Mouse (Mus musculus): ENCODE results near the gene Abhd17c. TPM values are rescaled to one million over a fixed set of nuclear protein-coding genes. Genes with fewer than 3 reads are reported as not detected.

The Abhd17c gene
- total and polyA plus RNA-seq, 3 experiments, result 33.5 to 55.7 TPM; not detected in 1

DNA sequence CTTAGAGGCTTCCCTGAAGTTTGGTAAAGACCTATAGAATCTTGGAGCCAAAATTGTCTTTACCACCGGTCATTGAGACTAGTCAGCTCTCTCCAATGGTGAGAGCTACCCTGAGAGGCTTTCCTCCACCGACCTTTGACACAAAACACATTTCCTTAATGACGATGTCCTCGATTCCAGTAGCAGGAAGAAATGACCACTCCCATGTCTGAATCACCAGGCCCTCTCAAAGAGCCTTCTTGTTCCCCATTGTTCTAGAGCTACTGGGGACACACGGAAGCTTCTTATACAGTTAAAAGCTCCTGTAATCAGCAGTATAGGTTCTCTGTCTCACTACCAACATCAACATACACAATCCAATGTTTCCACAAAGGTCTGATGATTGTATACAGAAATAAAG is 36.5 kb upstream of the Abhd17c start:
- Histone ChIP-seq H3K4me1 (ENCODE audit: control insufficient read depth in 1 of 2, insufficient read depth in 2 of 2, low read length in 2 of 2) (peaks cover 0 to 15% of the 10 kb centered on the region in 2 experiments; a peak in 2 of 4 replicates), H3K27me3 (ENCODE audit: control insufficient read depth in 1 of 2, insufficient read depth in 2 of 2, low read length in 2 of 2) (no peaks in the 10 kb centered on the region), H3K9ac (ENCODE audit: control insufficient read depth, low read depth, low read length, poor library complexity, severe bottlenecking) (no peak overlapping the region), H3K27ac (ENCODE audit: control insufficient read depth, low read depth, low read length) (no peak overlapping the region), H3K79me2 (ENCODE audit: control insufficient read depth, insufficient read depth, low read length, poor library complexity) (no peaks in the 10 kb centered on the region), H3K36me3 (ENCODE audit: control insufficient read depth in 1 of 2, insufficient read depth in 2 of 2, low read length in 2 of 2) (peaks cover 0 to 5% of the 10 kb centered on the region in 2 experiments; a peak in 2 of 4 replicates), H3K4me3 (ENCODE audit: control insufficient read depth in 1 of 2, insufficient read depth in 1 of 2, low read depth in 2 of 2, low read length in 2 of 2) (no peak overlapping the region), H3K9me3 (replicated peaks; ENCODE audit: insufficient read depth, low read length) (no peaks in the 10 kb centered on the region)
- DNase-seq (ENCODE audit: low read depth, low spot score), result no peak
- TF ChIP-seq TAL1 (IDR thresholded peaks at IDR 0.05; ENCODE audit: low read length) (no peak), EP300 (IDR thresholded peaks at IDR 0.05; ENCODE audit: low read depth in 1 of 2, low read length in 2 of 2) (no peak), RCOR1 (IDR thresholded peaks at IDR 0.05; ENCODE audit: low read depth, low read length) (no peak), POLR2A (IDR thresholded peaks at IDR 0.05; ENCODE audit: control insufficient read depth in 1 of 2, insufficient read depth in 1 of 2, low read depth in 1 of 2, low read length in 2 of 2, poor library complexity in 1 of 2) (no peak), UBTF (IDR thresholded peaks at IDR 0.05; ENCODE audit: borderline replicate concordance, insufficient read depth, low read depth, low read length) (no peak), MYB (IDR thresholded peaks at IDR 0.05; ENCODE audit: low read depth, low read length) (no peak)

DNA sequence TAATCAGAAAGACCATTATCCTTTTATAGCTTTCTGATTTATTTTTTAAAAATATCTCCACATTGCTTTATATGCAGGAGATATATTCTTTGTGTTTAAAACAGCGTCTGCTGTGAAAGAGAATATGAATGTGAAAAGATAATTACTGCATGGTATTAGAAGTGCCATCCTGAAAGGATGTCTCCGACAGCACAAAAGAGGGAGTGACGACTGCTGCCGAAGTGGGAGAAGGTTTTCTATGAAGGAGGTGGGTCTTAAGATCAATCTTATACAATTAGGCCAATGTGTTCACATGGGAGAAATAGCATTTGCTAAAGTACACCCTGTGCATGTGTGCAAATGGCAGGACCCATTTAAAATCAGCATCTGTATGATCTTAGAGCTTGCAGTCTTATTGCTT is 33.5 kb upstream of the Abhd17c start:
- H3K79me2 ChIP-seq (ENCODE audit: control insufficient read depth, insufficient read depth, low read length, poor library complexity), result no peaks in the 10 kb centered on the region
- no peak for TF ChIP-seq GATA1 (IDR thresholded peaks at IDR 0.05; ENCODE audit: low read depth, low read length)
- TF ChIP-seq NELFE (IDR thresholded peaks at IDR 0.05; ENCODE audit: low read depth, low read length), result no peak
- no peak for TF ChIP-seq ZMIZ1 (IDR thresholded peaks at IDR 0.05; ENCODE audit: low read depth, low read length)
- TF ChIP-seq MAX (IDR thresholded peaks at IDR 0.05; ENCODE audit: low read length), result no peak
- no peak for TF ChIP-seq TAL1 (IDR thresholded peaks at IDR 0.05; ENCODE audit: low read length)
- TF ChIP-seq RAD21 (IDR thresholded peaks at IDR 0.05; ENCODE audit: low read depth, low read length), result no peak
- TF ChIP-seq KAT2A (conservative IDR thresholded peaks at IDR 0.05; ENCODE audit: low read depth, low read length), result no peak
- no peak for TF ChIP-seq POLR2AphosphoS5 (IDR thresholded peaks at IDR 0.05; ENCODE audit: borderline replicate concordance, low read depth, low read length)
- no peak for TF ChIP-seq MEF2A (IDR thresholded peaks at IDR 0.05; ENCODE audit: extremely low read depth, insufficient replicate concordance, low read depth, low read length, poor library complexity, severe bottlenecking)
- TF ChIP-seq BHLHE40 (IDR thresholded peaks at IDR 0.05; ENCODE audit: borderline replicate concordance, low read depth, low read length), result no peak
- no peak for TF ChIP-seq CHD2 (IDR thresholded peaks at IDR 0.05; ENCODE audit: low read length)
- no peak for TF ChIP-seq UBTF (IDR thresholded peaks at IDR 0.05; ENCODE audit: borderline replicate concordance, insufficient read depth, low read depth, low read length)
- no peak for TF ChIP-seq MXI1 (IDR thresholded peaks at IDR 0.05; ENCODE audit: low read depth, low read length)
- H3K27ac ChIP-seq (ENCODE audit: control insufficient read depth, low read depth, low read length), result no peak overlapping the region
- H3K4me3 ChIP-seq (ENCODE audit: control insufficient read depth in 1 of 2, insufficient read depth in 1 of 2, low read depth in 2 of 2, low read length in 2 of 2), result no peak overlapping the region
- H3K9ac ChIP-seq (ENCODE audit: control insufficient read depth, low read depth, low read length, poor library complexity, severe bottlenecking), result no peak overlapping the region
- H3K27me3 ChIP-seq (ENCODE audit: control insufficient read depth in 1 of 2, insufficient read depth in 2 of 2, low read length in 2 of 2), result no peaks in the 10 kb centered on the region
- H3K9me3 ChIP-seq (replicated peaks; ENCODE audit: insufficient read depth, low read length), result no peaks in the 10 kb centered on the region
- DNase-seq (ENCODE audit: low read depth, low spot score), result no peak
- 0 out of 4 replicates have a peak, but pooled peaks cover 0 to 3% of the 10 kb centered on the region in 2 experiments for H3K4me1 ChIP-seq (ENCODE audit: control insufficient read depth in 1 of 2, insufficient read depth in 2 of 2, low read length in 2 of 2)
- H3K36me3 ChIP-seq (ENCODE audit: control insufficient read depth in 1 of 2, insufficient read depth in 2 of 2, low read length in 2 of 2), result peaks cover 0 to 2% of the 10 kb centered on the region in 2 experiments; a peak in 1 of 4 replicates

Data from MEL (cell line).